Mouse (Mus musculus) testis, adult 2 months (tissue): Measurements from ENCODE around the gene Zfp804b.

ENCODE experiments used
- CTCF ChIP-seq: fragments of 200-500 bp; IDR thresholded peaks from 2 replicates; pipeline ENCODE4 v1.5.1; 2012; ENCODE audit warnings: low read depth, mild to moderate bottlenecking, inconsistent platforms, low read length, moderate library complexity; ENCODE audit not compliant: control insufficient read depth, insufficient read depth, insufficient replicate concordance
- POLR2A ChIP-seq: fragments of 200-500 bp; IDR thresholded peaks from 2 replicates; pipeline ENCODE4 v1.6.1; 2012; ENCODE audit warnings: low read depth, mild to moderate bottlenecking, inconsistent platforms, low read length, moderate library complexity; ENCODE audit not compliant: control insufficient read depth

DNA sequence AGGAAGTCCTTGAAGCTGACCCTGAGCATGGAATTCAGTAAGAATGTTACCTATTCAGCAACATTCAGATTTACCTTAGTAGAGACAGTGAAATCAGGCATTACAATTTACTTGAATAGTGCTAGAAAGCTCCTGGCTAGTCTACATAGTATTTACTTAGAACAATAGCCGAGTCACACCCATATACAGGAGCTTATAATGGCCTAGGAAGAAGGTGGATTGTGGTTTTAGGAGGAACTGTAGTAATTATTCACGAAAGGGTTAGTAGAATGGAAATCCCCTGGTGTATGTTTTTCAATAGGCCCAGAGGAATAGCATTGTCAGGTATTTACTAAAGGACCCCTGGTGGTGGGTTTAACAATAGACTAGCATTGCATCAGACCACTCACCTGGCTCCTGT, 549.2 kb downstream of the Zfp804b start:
- TF ChIP-seq CTCF (no peak), POLR2A (no peak)
